Mouse (Mus musculus) CH12.LX (cell line): ENCODE data around the gene Taok2. TPM values are rescaled to one million over a fixed set of nuclear protein-coding genes. Genes with fewer than 3 reads are reported as not detected.
"Not testable (repeated sequence)": the region's sequence is repeated elsewhere in the genome, so short reads cannot be mapped to it uniquely, and the experiment has no call there.

ENCODE experiments used
- DNase-seq: peaks from one replicate; pipeline ENCODE4 v3.0.0-alpha.2; 2013; ENCODE audit errors: extremely low read depth
- H3K27ac ChIP-seq: 2 replicates; pipeline ENCODE4 v1.5.1; 2012; ENCODE audit warnings: low read depth, mild to moderate bottlenecking, control low read depth, moderate library complexity; ENCODE audit not compliant: insufficient read depth
- H3K27me3 ChIP-seq: replicated peaks from 2 replicates; pipeline ENCODE3; 2012; ENCODE audit warnings: inconsistent platforms
- H3K36me3 ChIP-seq, 2 experiments: replicated peaks in 1 of 2; 2 replicates each; pipeline versions ENCODE3 to v1.6.1; 2012; ENCODE audit warnings: inconsistent platforms in 1 of 2, low read length in 1 of 2, mild to moderate bottlenecking in 1 of 2, mixed read lengths in 1 of 2, moderate library complexity in 1 of 2; ENCODE audit not compliant: control insufficient read depth in 1 of 2, insufficient read depth in 1 of 2
- H3K4me1 ChIP-seq, 2 experiments: 2 replicates each; pipeline ENCODE4 v1.6.1; 2012; ENCODE audit warnings: inconsistent platforms in 1 of 2, moderate library complexity in 1 of 2; ENCODE audit not compliant: insufficient read depth in 2 of 2, control insufficient read depth in 1 of 2
- H3K4me2 ChIP-seq: 2 replicates; pipeline ENCODE4 v1.6.1; 2012; ENCODE audit warnings: low read depth, mild to moderate bottlenecking, control low read depth; ENCODE audit not compliant: poor library complexity, insufficient read depth, severe bottlenecking
- H3K4me3 ChIP-seq, 3 experiments: fragments of 150-350 bp in 1 of 3; sonication (generic) in 1 of 3; replicated peaks in 1 of 3; 2 replicates each; pipeline versions ENCODE3 to v1.5.1; 2011 to 2012; ENCODE audit warnings: low read depth in 2 of 3, low read length in 2 of 3, mild to moderate bottlenecking in 2 of 3, moderate library complexity in 2 of 3, control low read depth in 1 of 3, improper control_type of control experiment in 1 of 3, inconsistent platforms in 1 of 3, mixed read lengths in 1 of 3; ENCODE audit not compliant: poor library complexity in 1 of 3
- H3K79me2 ChIP-seq: replicated peaks from 2 replicates; pipeline ENCODE4 v1.6.1; 2012; ENCODE audit warnings: mild to moderate bottlenecking, moderate library complexity; ENCODE audit not compliant: control insufficient read depth, poor library complexity, insufficient read depth, severe bottlenecking; ENCODE audit errors: extremely low read depth
- H3K9ac ChIP-seq: 2 replicates; pipeline ENCODE4 v1.6.1; 2012; ENCODE audit warnings: low read depth, mild to moderate bottlenecking, control low read depth, moderate library complexity; ENCODE audit not compliant: insufficient read depth
- H3K9me3 ChIP-seq: replicated peaks from 2 replicates; pipeline ENCODE3; 2012; ENCODE audit warnings: low read length, inconsistent platforms, mixed read lengths
- EP300 ChIP-seq: IDR thresholded peaks from 2 replicates; pipeline ENCODE4 v1.6.1; 2011; ENCODE audit warnings: low read length, improper control_type of control experiment
- JUN ChIP-seq: IDR thresholded peaks from 2 replicates; pipeline ENCODE4 v1.6.1; 2011; ENCODE audit warnings: low read depth, mild to moderate bottlenecking, low read length, improper control_type of control experiment, moderate library complexity; ENCODE audit not compliant: insufficient read depth
- JUND ChIP-seq: conservative IDR thresholded peaks from 2 replicates; pipeline ENCODE4 v1.6.1; 2011; ENCODE audit warnings: low read depth, low read length, improper control_type of control experiment
- KAT2A ChIP-seq: IDR thresholded peaks from 2 replicates; pipeline ENCODE4 v1.6.1; 2012; ENCODE audit warnings: low read length, improper control_type of control experiment, inconsistent platforms; ENCODE audit not compliant: insufficient replicate concordance
- MAFK ChIP-seq: IDR thresholded peaks from 2 replicates; pipeline ENCODE4 v1.6.1; 2011; ENCODE audit warnings: low read length, improper control_type of control experiment; ENCODE audit not compliant: insufficient replicate concordance
- NELFE ChIP-seq: IDR thresholded peaks from 2 replicates; pipeline ENCODE4 v1.6.1; 2011; ENCODE audit warnings: low read depth, low read length, improper control_type of control experiment
- NRF1 ChIP-seq: IDR thresholded peaks from 2 replicates; pipeline ENCODE4 v1.6.1; 2014; ENCODE audit warnings: low read depth, mild to moderate bottlenecking, inconsistent platforms, low read length, improper control_type of control experiment, moderate library complexity
- POLR2A ChIP-seq: IDR thresholded peaks from 2 replicates; pipeline ENCODE4 v1.6.1; 2011; ENCODE audit warnings: low read depth, mild to moderate bottlenecking, improper control_type of control experiment, low read length
- dilution Hi-C: fragments of 300-500 bp; cut with MboI; formaldehyde crosslinking; loops from 2 replicates; pipeline ENCODE4 v1.14.3; 2020; ENCODE audit warnings: low sequenced_read_pairs; ENCODE audit not compliant: extremely low pct_unique_long_range_greater_than_20kb, extremely low pct_ligation_motif_present
- in situ Hi-C: fragments of 300-500 bp; cut with MboI; formaldehyde crosslinking; loops from 3 replicates; pipeline ENCODE4 v1.14.3; 2019; ENCODE audit warnings: low sequenced_read_pairs, low pct_ligation_motif_present, low pct_unique_long_range_greater_than_20kb, mixed read lengths
- polyA plus RNA-seq: library from polyadenylated mRNA; unstranded; fragments of >175 nt; gene quantifications from 2 replicates; pipeline ENCODE4 v1.2.1, GENCODE M21; 2012; ENCODE audit warnings: low read depth; ENCODE audit not compliant: insufficient read length
- total RNA-seq, 2 experiments: library from RNA; depleted of rRNA; stranded (reverse); fragments of 300-350 nt in 1 of 2; fragments of >200 nt in 1 of 2; gene quantifications; 2 replicates each; pipeline ENCODE4 v1.2.3; 2012 to 2014

The Taok2 gene
- total and polyA plus RNA-seq, 3 experiments, result 15.3 to 32.2 (median 28.5) TPM

GRCm38 (mm10) chr7:126919973-126920372 is 35.5 kb upstream of the Taok2 start:
- Histone ChIP-seq H3K79me2 (no peaks in the 10 kb centered on the region), H3K27me3 (no peaks in the 10 kb centered on the region), H3K9ac (no peak overlapping the region), H3K4me3 (no peak overlapping the region), H3K9me3 (no peaks in the 10 kb centered on the region), H3K4me1 (no peaks in the 10 kb centered on the region), H3K4me2 (no peak overlapping the region), H3K27ac (no peak overlapping the region), H3K36me3 (no peaks in the 10 kb centered on the region)
- dilution Hi-C loops, result no loop called here
- TF ChIP-seq NRF1 (no peak), MAFK (peak; percentile 86), POLR2A (no peak), EP300 (no peak), NELFE (no peak)
- in situ Hi-C loops, result no loop called here
- DNase-seq, result no peak

GRCm38 (mm10) chr7:126918356-126918755 is 33.9 kb upstream of the Taok2 start:
- H3K27me3 ChIP-seq, H3K9ac ChIP-seq, dilution Hi-C loops, H3K36me3 ChIP-seq, H3K79me2 ChIP-seq, H3K4me1 ChIP-seq, in situ Hi-C loops, H3K4me3 ChIP-seq, DNase-seq, H3K9me3 ChIP-seq, H3K27ac ChIP-seq, H3K4me2 ChIP-seq: not testable (repeated sequence)

- H3K9me3 ChIP-seq, result no peaks in the 10 kb centered on the region
- peaks cover 0 to 9% of the 10 kb centered on the region in 2 experiments; a peak in 2 of 4 replicates for H3K4me1 ChIP-seq
- H3K4me2 ChIP-seq, result no peak overlapping the region
- in situ Hi-C loops (no loop called here), dilution Hi-C loops (no loop called here)
- H3K27me3 ChIP-seq, result no peaks in the 10 kb centered on the region
- H3K27ac ChIP-seq, result no peak overlapping the region
- no peaks in the 10 kb centered on the region for H3K36me3 ChIP-seq
- H3K4me3 ChIP-seq, result no peak overlapping the region
- H3K9ac ChIP-seq, result no peak overlapping the region
- H3K79me2 ChIP-seq, result no peaks in the 10 kb centered on the region
- TF ChIP-seq KAT2A (no peak), JUN (no peak)
- no peak for DNase-seq
Observed at GRCm38 (mm10) chr7:126914844-126915243, 30.3 kb upstream of the Taok2 start.

GRCm38 (mm10) chr7:126905590-126905989 is 21.1 kb upstream of the Taok2 start:
- H3K4me3 ChIP-seq, result no peak overlapping the region
- dilution Hi-C loops, result no loop called here
- no peaks in the 10 kb centered on the region for H3K36me3 ChIP-seq
- H3K27ac ChIP-seq, result no peak overlapping the region
- no peak overlapping the region for H3K4me2 ChIP-seq
- no peaks in the 10 kb centered on the region for H3K27me3 ChIP-seq
- TF ChIP-seq MAFK (peak; percentile 78), JUND (no peak)
- TF ChIP-seq, all 38 proteins: peak for 1
- Histone ChIP-seq H3K4me1 (peaks cover 3 to 15% of the 10 kb centered on the region in 2 experiments), H3K9me3 (no peaks in the 10 kb centered on the region), H3K79me2 (no peaks in the 10 kb centered on the region), H3K9ac (no peak overlapping the region)
- no peak for DNase-seq
- in situ Hi-C loops, result no loop called here

- H3K27me3 ChIP-seq, DNase-seq, dilution Hi-C loops, H3K4me2 ChIP-seq, H3K9me3 ChIP-seq, H3K79me2 ChIP-seq, H3K4me3 ChIP-seq, H3K9ac ChIP-seq, H3K27ac ChIP-seq: not testable (repeated sequence)
- in situ Hi-C loops, result loop anchor here (10.0 kb wide), 1 partner anchor 195 kb away; the partner anchor contains the start of gene Coro1a
- H3K36me3 ChIP-seq, result peaks cover 0 to 13% of the 10 kb centered on the region in 2 experiments
- peaks cover 11 to 21% of the 10 kb centered on the region in 2 experiments for H3K4me1 ChIP-seq
Observed at GRCm38 (mm10) chr7:126899781-126900180, 15.3 kb upstream of the Taok2 start.
